Mouse (Mus musculus): Measurements from ENCODE around the gene Myh7. TPM values are rescaled to one million over a fixed set of nuclear protein-coding genes. Genes with fewer than 3 reads are reported as not detected.
"Not testable (repeated sequence)": the region's sequence is repeated elsewhere in the genome, so short reads cannot be mapped to it uniquely, and the experiment has no call there.

The Myh7 gene
- polyA plus RNA-seq, 1 experiment from 2014 or later = 21.5 TPM

GRCm38 (mm10) chr14:55003878-55004855, 9.7 kb upstream of the Myh7 start:
- Histone ChIP-seq H3K9me3 (replicated peaks) (no peaks in the 10 kb centered on the region), H3K27ac (replicated peaks) (no peak overlapping the region; the same call in 1 of the 2 replicates), H3K4me3 (replicated peaks) (no peak overlapping the region), H3K27me3 (no peaks in the 10 kb centered on the region), H3K36me3 (no peaks in the 10 kb centered on the region), H3K9ac (no peak overlapping the region), H3K4me1 (peaks cover 7% of the 10 kb centered on the region), H3K4me2 (replicated peaks) (no peak overlapping the region)
- 69% methylated on average over 18 of the region's 18 CpGs for WGBS
- 0 out of 2 replicates have a peak, but pooled peaks have one; percentile 36 for ATAC-seq (ENCODE audit: insufficient number of reproducible peaks, low FRiP score, low TSS enrichment, low read depth)

- ATAC-seq (ENCODE audit: insufficient number of reproducible peaks, low FRiP score, low TSS enrichment, low read depth) = no peak
- Histone ChIP-seq H3K4me3 (replicated peaks) (no peak overlapping the region), H3K27me3 (no peaks in the 10 kb centered on the region), H3K36me3 (no peaks in the 10 kb centered on the region), H3K9me3 (replicated peaks) (no peaks in the 10 kb centered on the region), H3K4me1 (peaks cover 7% of the 10 kb centered on the region), H3K27ac (replicated peaks) (no peak overlapping the region), H3K4me2 (replicated peaks) (no peak overlapping the region), H3K9ac (no peak overlapping the region)
- 61% methylated on average over 7 of the region's 7 CpGs for WGBS
These were observed 8.3 kb upstream of the Myh7 start for GRCm38 (mm10) chr14:55002687-55003120.

- ATAC-seq (ENCODE audit: insufficient number of reproducible peaks, low FRiP score, low TSS enrichment, low read depth) = no peak
- Histone ChIP-seq H3K4me3 (replicated peaks) (no peak overlapping the region), H3K9ac (no peak overlapping the region), H3K4me1 (peaks cover 10% of the 10 kb centered on the region), H3K36me3 (no peaks in the 10 kb centered on the region), H3K27me3 (no peaks in the 10 kb centered on the region), H3K27ac (replicated peaks) (no peak overlapping the region), H3K9me3 (replicated peaks) (no peaks in the 10 kb centered on the region), H3K4me2 (replicated peaks) (no peak overlapping the region)
- WGBS = 40% methylated on average over 12 of the region's 12 CpGs
These were observed 7.7 kb upstream of the Myh7 start for GRCm38 (mm10) chr14:55001938-55002686.

- H3K9me3 ChIP-seq (replicated peaks) = no peaks in the 10 kb centered on the region
- 100% methylated on average over 2 of the region's 2 CpGs for WGBS
These were observed 7.0 kb upstream of the Myh7 start for GRCm38 (mm10) chr14:55001446-55001845.

GRCm38 (mm10) chr14:55000814-55001213, 6.4 kb upstream of the Myh7 start:
- no peak for ATAC-seq (ENCODE audit: insufficient number of reproducible peaks, low FRiP score, low TSS enrichment, low read depth)
- H3K4me1 ChIP-seq = peaks cover 12% of the 10 kb centered on the region
- WGBS = 76% methylated on average over 6 of the region's 6 CpGs
- no peak overlapping the region for H3K27ac ChIP-seq (replicated peaks)
- no peaks in the 10 kb centered on the region for H3K27me3 ChIP-seq
- no peak overlapping the region for H3K4me3 ChIP-seq (replicated peaks)
- H3K9ac ChIP-seq = no peak overlapping the region
- no peaks in the 10 kb centered on the region for H3K9me3 ChIP-seq (replicated peaks)
- H3K36me3 ChIP-seq = no peaks in the 10 kb centered on the region
- no peak overlapping the region for H3K4me2 ChIP-seq (replicated peaks)

More at GRCm38 (mm10) chr14:55001446-55001845, 7.0 kb upstream of the Myh7 start:
- H3K27ac ChIP-seq (replicated peaks) = no peak overlapping the region
- no peak overlapping the region for H3K9ac ChIP-seq
- no peak for ATAC-seq (ENCODE audit: insufficient number of reproducible peaks, low FRiP score, low TSS enrichment, low read depth)
- H3K27me3 ChIP-seq = no peaks in the 10 kb centered on the region
- peaks cover 11% of the 10 kb centered on the region for H3K4me1 ChIP-seq
- H3K4me3 ChIP-seq (replicated peaks) = no peak overlapping the region
- H3K4me2 ChIP-seq (replicated peaks) = no peak overlapping the region
- no peaks in the 10 kb centered on the region for H3K36me3 ChIP-seq

GRCm38 (mm10) chr14:54999868-55000267, 5.4 kb upstream of the Myh7 start:
- not testable (repeated sequence) for H3K9ac ChIP-seq; H3K36me3 ChIP-seq; H3K4me2 ChIP-seq (replicated peaks); H3K9me3 ChIP-seq (replicated peaks); H3K27me3 ChIP-seq; H3K4me3 ChIP-seq (replicated peaks); H3K27ac ChIP-seq (replicated peaks); ATAC-seq (ENCODE audit: insufficient number of reproducible peaks, low FRiP score, low TSS enrichment, low read depth)
- 75% methylated on average over 5 of the region's 5 CpGs for WGBS
- H3K4me1 ChIP-seq = peaks cover 16% of the 10 kb centered on the region

- no peaks in the 10 kb centered on the region for H3K27me3 ChIP-seq
- H3K9me3 ChIP-seq (replicated peaks) = no peaks in the 10 kb centered on the region
- peaks cover 23% of the 10 kb centered on the region for H3K4me1 ChIP-seq
- no peak overlapping the region for H3K9ac ChIP-seq
- no peak overlapping the region for H3K4me2 ChIP-seq (replicated peaks)
- H3K4me3 ChIP-seq (replicated peaks) = no peak overlapping the region
- no peak overlapping the region for H3K27ac ChIP-seq (replicated peaks)
- no peaks in the 10 kb centered on the region for H3K36me3 ChIP-seq
- ATAC-seq (ENCODE audit: insufficient number of reproducible peaks, low FRiP score, low TSS enrichment, low read depth) = no peak
These were observed 4.3 kb upstream of the Myh7 start for GRCm38 (mm10) chr14:54998680-54999079.

- no peaks in the 10 kb centered on the region for H3K27me3 ChIP-seq
- WGBS = 46% methylated on average over 4 of the region's 4 CpGs
These were observed 2.9 kb upstream of the Myh7 start for GRCm38 (mm10) chr14:54997297-54997696.

GRCm38 (mm10) chr14:54996793-54997192, 2.4 kb upstream of the Myh7 start:
- H3K27me3 ChIP-seq = no peaks in the 10 kb centered on the region
- H3K36me3 ChIP-seq = no peaks in the 10 kb centered on the region
- ATAC-seq (ENCODE audit: insufficient number of reproducible peaks, low FRiP score, low TSS enrichment, low read depth) = 0 out of 2 replicates have a peak, but pooled peaks have one; percentile 36
- peaks cover 17% of the 10 kb centered on the region for H3K4me1 ChIP-seq
- peak overlapping the region; percentile 66 for H3K27ac ChIP-seq (replicated peaks)
- H3K9ac ChIP-seq = no peak overlapping the region
- no peak overlapping the region for H3K4me2 ChIP-seq (replicated peaks)
- no peaks in the 10 kb centered on the region for H3K9me3 ChIP-seq (replicated peaks)
- H3K4me3 ChIP-seq (replicated peaks) = no peak overlapping the region
- WGBS = 52% methylated on average over 9 of the region's 9 CpGs

More at GRCm38 (mm10) chr14:54997297-54997696, 2.9 kb upstream of the Myh7 start:
- H3K4me2 ChIP-seq (replicated peaks) = no peak overlapping the region
- H3K4me1 ChIP-seq = peaks cover 17% of the 10 kb centered on the region
- H3K9ac ChIP-seq = no peak overlapping the region
- H3K27ac ChIP-seq (replicated peaks) = peak overlapping the region; percentile 66; the same call in 1 of the 2 replicates
- H3K9me3 ChIP-seq (replicated peaks) = no peaks in the 10 kb centered on the region
- ATAC-seq (ENCODE audit: insufficient number of reproducible peaks, low FRiP score, low TSS enrichment, low read depth) = peak; percentile 61; the same call in 1 of the 2 replicates
- no peaks in the 10 kb centered on the region for H3K36me3 ChIP-seq
- H3K4me3 ChIP-seq (replicated peaks) = no peak overlapping the region

- Histone ChIP-seq H3K9ac (no peak overlapping the region), H3K27ac (replicated peaks) (0 out of 2 replicates have a peak overlapping the region, but pooled peaks have one; percentile 41), H3K4me2 (replicated peaks) (no peak overlapping the region), H3K27me3 (no peaks in the 10 kb centered on the region), H3K4me3 (replicated peaks) (no peak overlapping the region), H3K9me3 (replicated peaks) (no peaks in the 10 kb centered on the region), H3K4me1 (peaks cover 17% of the 10 kb centered on the region), H3K36me3 (no peaks in the 10 kb centered on the region)
- 33% methylated on average over 14 of the region's 14 CpGs for WGBS
- no peak for ATAC-seq (ENCODE audit: insufficient number of reproducible peaks, low FRiP score, low TSS enrichment, low read depth)
These were observed 1.2 kb upstream of the Myh7 start for GRCm38 (mm10) chr14:54995457-54996138.

GRCm38 (mm10) chr14:54994869-54995186, 402 bp upstream of the Myh7 start:
- no peaks in the 10 kb centered on the region for H3K36me3 ChIP-seq
- no peak overlapping the region for H3K4me3 ChIP-seq (replicated peaks)
- no peak overlapping the region for H3K4me2 ChIP-seq (replicated peaks)
- peaks cover 17% of the 10 kb centered on the region for H3K4me1 ChIP-seq
- no peak overlapping the region for H3K27ac ChIP-seq (replicated peaks)
- H3K9ac ChIP-seq = no peak overlapping the region
- no peaks in the 10 kb centered on the region for H3K9me3 ChIP-seq (replicated peaks)
- ATAC-seq (ENCODE audit: insufficient number of reproducible peaks, low FRiP score, low TSS enrichment, low read depth) = no peak
- no peaks in the 10 kb centered on the region for H3K27me3 ChIP-seq
